Mouse (Mus musculus) embryonic facial prominence, embryonic 12.5 days (tissue): Measurements from ENCODE around the gene Ndufa12. TPM values are rescaled to one million over a fixed set of nuclear protein-coding genes. Genes with fewer than 3 reads are reported as not detected.

Experiments
- ATAC-seq: fragments of 200-750 bp; cut with Nextera tagmentation; 2 replicates; pipeline ENCODE4 v1.8.0; 2017; ENCODE audit not compliant: insufficient number of reproducible peaks, insufficient read depth, low FRiP score, low TSS enrichment
- H3K27ac ChIP-seq: fragments of 300-500 bp; sonication (generic); 2 replicates; pipeline ENCODE4 v1.5.1; 2016; ENCODE audit warnings: mild to moderate bottlenecking
- H3K27me3 ChIP-seq: fragments of 300-500 bp; sonication (generic); 2 replicates; pipeline ENCODE4 v1.6.1; 2016; ENCODE audit warnings: mild to moderate bottlenecking, moderate library complexity
- H3K36me3 ChIP-seq: fragments of 300-500 bp; sonication (generic); 2 replicates; pipeline ENCODE4 v1.6.1; 2016; ENCODE audit warnings: mild to moderate bottlenecking
- H3K4me1 ChIP-seq: fragments of 300-500 bp; sonication (generic); 2 replicates; pipeline ENCODE4 v1.6.1; 2016
- H3K4me2 ChIP-seq: fragments of 300-500 bp; sonication (generic); replicated peaks from 2 replicates; pipeline ENCODE4 v1.6.1; 2016; ENCODE audit warnings: mild to moderate bottlenecking, moderate library complexity
- H3K4me3 ChIP-seq: fragments of 300-500 bp; sonication (generic); 2 replicates; pipeline ENCODE4 v1.5.1; 2016; ENCODE audit warnings: mild to moderate bottlenecking
- H3K9ac ChIP-seq: fragments of 300-500 bp; sonication (generic); 2 replicates; pipeline ENCODE4 v1.6.1; 2016; ENCODE audit warnings: mild to moderate bottlenecking, moderate library complexity
- H3K9me3 ChIP-seq: fragments of 300-500 bp; sonication (generic); 2 replicates; pipeline ENCODE4 v1.6.1; 2016; ENCODE audit warnings: mild to moderate bottlenecking, moderate library complexity
- WGBS: fragments of 180-500 bp; shearing (Covaris S2); methylation state at CpG from one replicate; pipeline ENCODE4 v1.1.7; 2016; 5-methylcytosine and 5-hydroxymethylcytosine counted together
- polyA plus RNA-seq: library from polyadenylated mRNA; unstranded; fragments of >200 nt; fragmentation: Nextera tagmentation; extraction: Ambion mirVana; gene quantifications from 2 replicates; pipeline ENCODE4 v1.2.1, GENCODE M21; 2016

Gene Ndufa12
- polyA plus RNA-seq, 1 experiment from 2014 or later, result 402 TPM

DNA sequence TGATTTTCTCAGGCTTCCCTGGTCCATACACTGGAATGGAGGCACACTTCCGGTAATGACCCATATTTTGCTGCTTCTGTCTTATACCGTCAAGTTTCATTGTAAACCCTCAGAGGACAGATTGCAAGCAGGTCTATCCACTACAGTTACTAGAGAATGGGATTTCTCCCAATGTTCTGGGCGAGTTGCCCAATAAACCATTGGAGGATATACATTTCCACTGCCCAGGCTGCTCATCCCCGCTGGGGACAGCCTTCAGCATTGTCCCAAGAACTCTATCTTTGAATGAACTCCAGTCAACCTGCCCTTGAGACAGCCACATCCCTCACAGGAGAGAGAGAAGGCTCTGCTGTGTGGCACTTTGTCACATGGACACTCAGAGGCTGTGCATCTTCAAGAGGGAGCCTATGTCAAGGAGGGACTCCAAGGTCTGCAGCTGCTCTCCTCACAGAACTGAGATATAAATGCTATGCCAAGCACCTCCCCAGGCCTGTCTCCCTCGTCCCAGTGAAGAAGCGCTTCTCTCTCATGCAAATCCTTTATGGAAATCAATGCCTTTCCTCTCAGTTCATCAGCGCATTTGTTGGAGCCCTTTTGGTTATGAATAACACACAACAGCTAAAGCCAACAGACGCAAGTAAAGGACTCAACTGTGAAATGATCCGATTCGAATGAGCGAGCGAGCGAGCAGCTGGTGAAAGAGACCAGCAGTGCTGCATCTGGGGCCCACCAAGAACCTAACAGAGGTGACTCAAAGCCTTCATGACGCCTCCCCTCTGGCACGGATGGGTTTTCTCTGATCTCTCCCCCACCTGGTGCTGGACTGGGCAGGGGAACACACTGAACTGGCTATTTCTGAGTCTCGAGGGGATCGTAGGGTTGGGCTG is 67.4 kb downstream of the Ndufa12 start:
- Histone ChIP-seq H3K4me3 (no peak overlapping the region), H3K9me3 (no peaks in the 10 kb centered on the region), H3K4me1 (no peaks in the 10 kb centered on the region), H3K36me3 (no peaks in the 10 kb centered on the region), H3K27me3 (no peaks in the 10 kb centered on the region), H3K9ac (no peak overlapping the region), H3K27ac (no peak overlapping the region), H3K4me2 (no peak overlapping the region)
- WGBS, result 74% methylated on average over 17 of the region's 17 CpGs
- no peak for ATAC-seq

Other genes with a start within 250 kb of the Ndufa12 start
- 35.8 and 37.6 TPM in 2 replicates for gene Vezt, start 162.9 kb upstream of the Ndufa12 start, polyA plus RNA-seq
- 4.0 and 4.3 TPM in 2 replicates for gene Fgd6, start 162.7 kb upstream of the Ndufa12 start, polyA plus RNA-seq
- gene Nr2c1, start 50.7 kb upstream of the Ndufa12 start, polyA plus RNA-seq, result 10.3 and 10.9 TPM in 2 replicates
- not detected in 2 replicates for gene Gm4792, start 100.0 kb downstream of the Ndufa12 start, polyA plus RNA-seq
- 7.2 and 7.3 TPM in 2 replicates for gene Tmcc3, start 113.2 kb downstream of the Ndufa12 start, polyA plus RNA-seq